Mouse (Mus musculus): Measurements from ENCODE around the gene C1s2. TPM values are rescaled to one million over a fixed set of nuclear protein-coding genes. Genes with fewer than 3 reads are reported as not detected.
"Not testable (repeated sequence)": the region's sequence is repeated elsewhere in the genome, so short reads cannot be mapped to it uniquely, and the experiment has no call there.

Gene C1s2
- polyA plus RNA-seq (2015; fragmentation: Nextera tagmentation; extraction: Ambion mirVana), result 0.20 TPM in 1 of 2 replicates, not detected in the other

DNA sequence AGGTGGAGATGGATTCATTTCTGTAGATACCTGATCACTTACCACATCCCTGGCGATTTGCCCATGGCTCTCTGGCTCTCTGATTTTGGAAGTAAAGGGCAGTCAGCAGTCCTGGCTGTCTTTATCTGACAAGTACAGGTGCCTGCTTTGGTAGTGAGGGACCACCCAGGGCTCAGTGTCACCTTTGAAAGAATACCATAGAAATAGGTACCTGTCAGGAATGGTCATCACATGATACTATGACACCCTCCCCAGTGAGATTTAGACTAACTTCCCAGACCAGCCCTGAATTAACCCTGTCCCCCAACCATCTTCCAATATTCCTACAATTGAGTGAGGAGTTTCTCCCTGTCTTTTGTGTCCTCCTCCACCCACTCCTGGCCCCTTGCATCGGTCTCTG is at the start of gene C1s2:
Gene C1s2, minus strand, starts transcription at position 101 of the 400 bp plus-strand sequence.
- H3K4me1 ChIP-seq; H3K9ac ChIP-seq (replicated peaks); H3K27ac ChIP-seq (replicated peaks); ATAC-seq (ENCODE audit: low FRiP score); H3K27me3 ChIP-seq (replicated peaks); H3K9me3 ChIP-seq (replicated peaks); H3K4me2 ChIP-seq; H3K4me3 ChIP-seq (replicated peaks); H3K36me3 ChIP-seq: not testable (repeated sequence)
- 89% methylated on average over 2 of the region's 2 CpGs for WGBS

GRCm38 (mm10) chr6:124683591-124684417 is 47.9 kb upstream of the C1s2 start:
- Histone ChIP-seq H3K27me3 (replicated peaks) (no peaks in the 10 kb centered on the region), H3K4me3 (replicated peaks) (no peak overlapping the region), H3K9ac (replicated peaks) (no peak overlapping the region), H3K36me3 (no peaks in the 10 kb centered on the region), H3K9me3 (replicated peaks) (no peaks in the 10 kb centered on the region), H3K4me1 (no peaks in the 10 kb centered on the region), H3K4me2 (no peak overlapping the region), H3K27ac (replicated peaks) (no peak overlapping the region)
- ATAC-seq (ENCODE audit: low FRiP score), result no peak
- WGBS, result 82% methylated on average over 14 of the region's 14 CpGs

DNA sequence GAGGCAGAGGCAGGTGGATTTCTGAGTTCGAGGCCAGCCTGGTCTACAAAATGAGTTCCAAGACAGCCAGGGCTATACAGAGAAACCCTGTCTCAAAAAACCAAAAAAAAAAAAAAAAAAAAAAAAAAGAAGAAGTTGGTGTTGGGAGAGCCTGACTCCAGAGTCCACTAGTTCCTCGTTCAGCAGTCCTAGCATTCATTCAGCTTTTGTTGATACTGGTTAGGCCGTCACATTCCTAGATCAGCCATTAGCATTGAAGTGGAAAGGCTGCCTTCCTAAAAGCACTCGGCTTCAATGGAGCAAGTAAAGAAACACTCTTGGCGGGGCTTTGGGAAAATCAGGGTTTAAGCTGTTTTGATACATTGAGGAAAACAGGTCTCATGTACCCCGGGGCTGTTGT is 46.4 kb upstream of the C1s2 start:
- 64% methylated on average over 6 of the region's 6 CpGs for WGBS
- not testable (repeated sequence) for H3K27me3 ChIP-seq (replicated peaks); H3K9me3 ChIP-seq (replicated peaks); ATAC-seq (ENCODE audit: low FRiP score); H3K9ac ChIP-seq (replicated peaks); H3K4me3 ChIP-seq (replicated peaks); H3K4me2 ChIP-seq; H3K27ac ChIP-seq (replicated peaks); H3K4me1 ChIP-seq; H3K36me3 ChIP-seq

DNA sequence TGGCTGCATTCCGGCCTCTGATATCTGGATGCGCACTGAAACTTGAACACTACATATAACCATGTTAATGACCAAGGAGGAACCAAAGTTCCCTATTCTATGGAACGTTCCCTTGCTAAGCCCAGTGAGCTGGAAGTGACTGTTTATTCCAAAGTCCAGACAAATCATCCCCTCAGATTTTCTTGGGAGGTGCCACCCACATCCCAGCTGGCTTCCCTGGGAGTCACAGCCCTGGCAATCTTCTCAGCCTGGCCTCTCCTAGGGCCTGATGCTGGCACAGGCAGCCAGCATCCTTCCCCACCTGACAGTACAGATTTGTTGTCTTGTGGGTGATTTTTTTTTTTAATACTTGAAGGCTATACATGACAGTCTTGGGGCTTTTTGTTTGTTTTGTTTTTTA is 43.6 kb upstream of the C1s2 start:
- no peaks in the 10 kb centered on the region for H3K27me3 ChIP-seq (replicated peaks)
- no peak overlapping the region for H3K27ac ChIP-seq (replicated peaks)
- WGBS, result 89% methylated on average over 3 of the region's 3 CpGs
- H3K9me3 ChIP-seq (replicated peaks), result no peaks in the 10 kb centered on the region
- H3K4me3 ChIP-seq (replicated peaks), result no peak overlapping the region
- no peaks in the 10 kb centered on the region for H3K4me1 ChIP-seq
- no peak overlapping the region for H3K9ac ChIP-seq (replicated peaks)
- H3K36me3 ChIP-seq, result peaks cover 4% of the 10 kb centered on the region; the same call in 1 of the 2 replicates
- ATAC-seq (ENCODE audit: low FRiP score), result no peak
- H3K4me2 ChIP-seq, result no peak overlapping the region

DNA sequence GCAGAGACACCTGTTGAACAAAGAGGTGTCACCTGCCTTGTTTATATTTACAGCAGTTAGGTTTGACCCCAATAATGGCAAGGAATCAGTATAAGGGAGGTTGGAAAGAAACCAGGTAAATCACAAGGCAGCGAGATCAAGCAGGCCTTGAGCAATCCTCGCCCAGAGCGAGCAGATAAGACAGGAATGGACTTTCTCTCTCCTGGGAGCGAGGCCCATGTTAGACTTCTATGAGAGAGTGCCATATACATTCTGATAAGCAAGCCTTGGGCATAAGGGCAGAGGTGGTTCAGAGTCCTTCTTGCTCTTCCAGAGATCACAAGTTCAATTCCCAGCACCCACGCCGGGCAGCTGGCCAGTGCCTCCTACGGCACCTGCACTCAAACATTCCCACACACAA is 42.9 kb upstream of the C1s2 start:
- H3K9ac ChIP-seq (replicated peaks), result no peak overlapping the region
- H3K4me2 ChIP-seq, result no peak overlapping the region
- H3K27ac ChIP-seq (replicated peaks), result no peak overlapping the region
- ATAC-seq (ENCODE audit: low FRiP score), result no peak
- no peaks in the 10 kb centered on the region for H3K4me1 ChIP-seq
- no peaks in the 10 kb centered on the region for H3K27me3 ChIP-seq (replicated peaks)
- H3K36me3 ChIP-seq, result peaks cover 10% of the 10 kb centered on the region; the same call in 1 of the 2 replicates
- H3K9me3 ChIP-seq (replicated peaks), result no peaks in the 10 kb centered on the region
- WGBS, result 96% methylated on average over 7 of the region's 7 CpGs
- H3K4me3 ChIP-seq (replicated peaks), result no peak overlapping the region

DNA sequence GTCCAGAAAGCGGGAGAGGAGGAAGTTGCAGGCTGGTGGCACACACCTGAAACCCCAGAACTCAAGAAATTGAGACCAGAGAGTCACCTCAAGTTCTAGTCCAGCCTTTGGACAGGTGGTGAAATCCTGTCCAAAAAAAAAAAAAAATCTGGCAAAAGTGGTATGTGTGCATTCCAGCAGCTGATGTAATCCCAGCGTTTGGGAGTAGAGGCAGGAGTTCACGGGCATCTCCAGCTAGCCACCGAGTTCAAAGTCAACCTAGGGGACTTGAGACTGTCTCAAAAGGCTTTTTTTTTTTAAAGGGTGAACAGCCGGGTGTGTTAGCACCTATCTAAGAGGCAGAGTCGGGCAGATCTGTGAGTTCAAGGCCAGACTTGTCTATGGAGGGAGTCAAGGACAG is 40.3 kb upstream of the C1s2 start:
- Histone ChIP-seq H3K27me3 (replicated peaks) (no peaks in the 10 kb centered on the region), H3K9ac (replicated peaks) (no peak overlapping the region), H3K4me2 (no peak overlapping the region), H3K4me3 (replicated peaks) (no peak overlapping the region), H3K36me3 (peaks cover 10% of the 10 kb centered on the region; the same call in 1 of the 2 replicates), H3K4me1 (no peaks in the 10 kb centered on the region), H3K9me3 (replicated peaks) (no peaks in the 10 kb centered on the region), H3K27ac (replicated peaks) (no peak overlapping the region)
- 91% methylated on average over 6 of the region's 6 CpGs for WGBS
- no peak for ATAC-seq (ENCODE audit: low FRiP score)

GRCm38 (mm10) chr6:124674591-124674990 is 38.7 kb upstream of the C1s2 start:
- no peaks in the 10 kb centered on the region for H3K9me3 ChIP-seq (replicated peaks)
- H3K4me1 ChIP-seq, result no peaks in the 10 kb centered on the region
- WGBS, result 93% methylated on average over 7 of the region's 7 CpGs
- H3K27ac ChIP-seq (replicated peaks), result no peak overlapping the region
- H3K9ac ChIP-seq (replicated peaks), result no peak overlapping the region
- H3K4me3 ChIP-seq (replicated peaks), result no peak overlapping the region
- peaks cover 10% of the 10 kb centered on the region; the same call in 1 of the 2 replicates for H3K36me3 ChIP-seq
- no peak overlapping the region for H3K4me2 ChIP-seq
- no peaks in the 10 kb centered on the region for H3K27me3 ChIP-seq (replicated peaks)
- no peak for ATAC-seq (ENCODE audit: low FRiP score)

GRCm38 (mm10) chr6:124673619-124674018 is 37.7 kb upstream of the C1s2 start:
- Histone ChIP-seq H3K4me1 (no peaks in the 10 kb centered on the region), H3K9me3 (replicated peaks) (no peaks in the 10 kb centered on the region)

DNA sequence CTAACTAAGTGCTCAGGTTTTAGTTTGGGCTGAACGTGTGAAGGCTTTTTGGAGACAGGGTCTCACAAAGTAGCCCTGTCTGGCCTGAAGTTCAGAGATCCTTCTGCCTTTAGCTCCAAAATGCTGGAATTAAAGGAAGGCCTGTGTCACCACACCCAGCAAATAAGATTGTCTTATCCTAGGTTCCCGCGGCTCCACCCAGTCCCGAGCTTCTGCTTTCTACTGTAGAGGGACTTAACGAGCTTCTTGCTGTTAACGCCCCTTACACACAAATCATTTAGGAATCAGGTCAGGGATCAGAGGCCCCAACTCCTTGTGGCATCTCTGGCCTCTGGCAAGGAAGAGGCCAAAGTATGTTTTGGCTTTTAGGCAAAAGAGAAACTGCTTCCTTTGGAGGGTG is 36.2 kb upstream of the C1s2 start:
- 75% methylated on average over 6 of the region's 6 CpGs for WGBS
- H3K9ac ChIP-seq (replicated peaks), result no peak overlapping the region
- ATAC-seq (ENCODE audit: low FRiP score), result no peak

More at GRCm38 (mm10) chr6:124673619-124674018, 37.7 kb upstream of the C1s2 start:
- Histone ChIP-seq H3K4me2 (no peak overlapping the region), H3K4me3 (replicated peaks) (no peak overlapping the region), H3K27ac (replicated peaks) (no peak overlapping the region), H3K9ac (replicated peaks) (no peak overlapping the region), H3K36me3 (peaks cover 10% of the 10 kb centered on the region; the same call in 1 of the 2 replicates), H3K27me3 (replicated peaks) (no peaks in the 10 kb centered on the region)
- no peak for ATAC-seq (ENCODE audit: low FRiP score)
- WGBS, result 86% methylated on average over 9 of the region's 9 CpGs

DNA sequence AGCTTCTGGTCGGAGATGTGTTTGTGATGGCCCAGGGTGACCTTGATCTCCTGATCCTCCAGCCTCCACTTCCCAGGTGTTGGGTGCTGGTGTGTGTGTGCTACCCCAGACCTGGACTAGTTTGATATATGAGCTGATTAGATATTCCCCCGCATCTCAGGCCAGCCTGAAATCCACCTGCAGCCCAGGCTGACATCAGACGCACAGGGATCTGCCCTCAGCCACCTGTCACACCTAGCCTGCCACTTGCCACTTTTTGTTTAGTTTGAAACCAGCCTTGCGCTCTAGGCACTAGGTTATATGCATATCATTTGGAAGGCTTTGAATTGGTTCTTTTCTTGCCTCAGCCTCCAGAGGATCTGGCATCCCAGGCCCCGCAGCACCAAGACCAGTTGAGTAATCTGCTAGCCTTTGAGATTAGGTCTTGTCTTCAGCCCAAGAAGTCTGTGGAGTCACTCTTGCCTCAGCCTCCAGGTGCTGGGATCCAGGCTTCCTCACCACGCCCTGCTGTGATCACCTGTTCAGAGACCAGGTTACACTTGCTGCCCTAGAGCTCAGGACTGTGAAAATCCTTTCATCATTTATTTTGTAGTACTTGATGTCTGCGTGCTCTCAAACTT is 34.5 kb upstream of the C1s2 start:
- 96% methylated on average over 7 of the region's 7 CpGs for WGBS
- Histone ChIP-seq H3K4me2 (no peak overlapping the region), H3K4me3 (replicated peaks) (no peak overlapping the region), H3K36me3 (peaks cover 6% of the 10 kb centered on the region; the same call in 1 of the 2 replicates), H3K4me1 (no peaks in the 10 kb centered on the region), H3K9me3 (replicated peaks) (no peaks in the 10 kb centered on the region), H3K9ac (replicated peaks) (no peak overlapping the region), H3K27ac (replicated peaks) (no peak overlapping the region), H3K27me3 (replicated peaks) (no peaks in the 10 kb centered on the region)
- ATAC-seq (ENCODE audit: low FRiP score), result no peak

More for the DNA sequence above, 36.2 kb upstream of the C1s2 start:
- Histone ChIP-seq H3K36me3 (peaks cover 10% of the 10 kb centered on the region; the same call in 1 of the 2 replicates), H3K27me3 (replicated peaks) (no peaks in the 10 kb centered on the region), H3K4me2 (no peak overlapping the region), H3K9me3 (replicated peaks) (no peaks in the 10 kb centered on the region), H3K4me3 (replicated peaks) (no peak overlapping the region), H3K4me1 (no peaks in the 10 kb centered on the region), H3K27ac (replicated peaks) (no peak overlapping the region)

DNA sequence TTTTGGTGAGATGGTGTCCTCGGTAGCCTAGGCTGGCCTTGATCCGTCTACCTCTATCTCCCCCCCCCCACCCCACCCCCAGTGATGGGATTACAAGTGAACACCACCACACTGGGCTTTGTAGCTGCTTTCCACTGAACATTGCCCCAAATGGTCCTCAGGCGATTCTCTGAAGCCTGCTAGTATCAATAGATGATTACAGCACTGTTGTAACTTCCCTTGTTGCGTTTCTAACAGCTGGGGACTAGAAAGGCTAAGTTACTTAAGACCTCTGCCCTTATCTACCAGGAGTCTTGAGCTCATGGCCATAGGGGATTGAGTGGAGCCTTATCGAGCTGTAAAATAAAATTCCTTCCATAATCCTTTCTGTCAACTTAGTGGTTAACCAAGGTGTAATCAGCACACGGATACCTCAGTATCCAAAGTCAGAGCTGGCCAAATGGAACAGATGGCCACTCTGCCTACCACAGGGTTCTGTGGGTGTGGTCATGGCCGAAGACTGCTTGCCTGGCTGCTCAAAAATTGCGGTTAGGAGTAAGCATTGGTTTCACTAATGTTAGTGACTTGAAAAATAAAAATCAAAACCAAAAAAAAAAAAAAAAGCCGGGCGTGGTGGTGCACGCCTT is 33.5 kb upstream of the C1s2 start:
- H3K9ac ChIP-seq (replicated peaks), result no peak overlapping the region
- H3K4me2 ChIP-seq, result no peak overlapping the region
- H3K36me3 ChIP-seq, result 0 out of 2 replicates have a peak, but pooled peaks cover 4% of the 10 kb centered on the region
- ATAC-seq (ENCODE audit: low FRiP score), result no peak
- no peaks in the 10 kb centered on the region for H3K9me3 ChIP-seq (replicated peaks)
- no peaks in the 10 kb centered on the region for H3K27me3 ChIP-seq (replicated peaks)
- H3K4me3 ChIP-seq (replicated peaks), result no peak overlapping the region
- WGBS, result 90% methylated on average over 11 of the region's 11 CpGs
- peaks cover 1% of the 10 kb centered on the region for H3K4me1 ChIP-seq
- no peak overlapping the region for H3K27ac ChIP-seq (replicated peaks)

All from neural tube, embryonic 15.5 days (tissue).